In genomic region chr5:141689442-141690105, GRCm38 (mm10) we compare ENCODE assay signal across 20 mouse cellular contexts.
A peak's percentile ranks its signal among the peaks of the same experiment; 100 is the strongest.
DNase-seq lines count a peak whose midpoint lies in the region; ATAC-seq lines count a peak whose summit lies in the region.
"Had no signal": no experiment of that assay in that cellular context is flagged by ENCODE, and none has a peak within 500 bp of the region (broad histone marks: within the 10 kb centered on the region; RNA-seq: fewer than 3 reads in every experiment).

No protein-coding gene starts in this region.

- no peaks in the 10 kb centered on the region for H3K9me3 ChIP-seq in hindbrain, embryonic 16.5 days (ENCODE audit: control insufficient read depth, low read length)
- H3K9me3 ChIP-seq in hindbrain, embryonic 12.5 days (replicated peaks), result peaks cover 8% of the 10 kb centered on the region; the same call in 1 of the 2 replicates
- H3K9me3 ChIP-seq: embryonic facial prominence, embryonic 12.5 days; hindbrain, embryonic 15.5 days; lung, embryonic 15.5 days had no signal

- peak; percentile 27 for DNase-seq in cerebellum, adult 11-12 months
- peak; percentile 66 to 76 for DNase-seq in cerebellum, postnatal 14 days
- peak; percentile 89 for DNase-seq in retina, postnatal 1 day
- no peak for DNase-seq in kidney, postnatal 36 days
- DNase-seq in embryo, embryonic 9.5 days (ENCODE audit: extremely low spot score), result no peak
- DNase-seq: adrenal gland, postnatal 10 days; gastrocnemius, postnatal 36 days; kidney, adult 11 months; lung, postnatal 4 days; right cerebral cortex, adult 18-20 months; thymus, postnatal 14 days had no signal

- no peak for ATAC-seq in cerebellum, adult (ENCODE audit: insufficient number of reproducible peaks, low FRiP score, low TSS enrichment)
- ATAC-seq in hindbrain, embryonic 16.5 days, result peak; percentile 67; the same call in 1 of the 2 replicates
- ATAC-seq in hindbrain, embryonic 12.5 days (ENCODE audit: low FRiP score), result no peak
- ATAC-seq: activated CD4-positive, CD25-positive, alpha-beta regulatory T cell, adult 4 months; forebrain, embryonic 14.5 days had no signal

- 0 out of 2 replicates have a peak overlapping the region, but pooled peaks have one; percentile 11 for H3K27ac ChIP-seq in hindbrain, embryonic 16.5 days (ENCODE audit: low read depth, low read length)
- no peak overlapping the region for H3K27ac ChIP-seq in hindbrain, embryonic 12.5 days
- H3K27ac ChIP-seq: embryonic facial prominence, embryonic 12.5 days; hindbrain, embryonic 15.5 days; liver, embryonic 14.5 days; lung, embryonic 15.5 days had no signal

- no peak overlapping the region for H3K9ac ChIP-seq in hindbrain, embryonic 16.5 days (ENCODE audit: low read depth, low read length)
- H3K9ac ChIP-seq in hindbrain, embryonic 12.5 days, result no peak overlapping the region
- H3K9ac ChIP-seq: embryonic facial prominence, embryonic 12.5 days; hindbrain, embryonic 15.5 days; liver, embryonic 14.5 days; lung, embryonic 15.5 days had no signal

- WGBS in hindbrain, embryonic 16.5 days, result 67% methylated on average over 12 of the region's 12 CpGs
- WGBS in hindbrain, embryonic 12.5 days, result 83% methylated on average over 12 of the region's 12 CpGs

- no peak overlapping the region for H3K4me2 ChIP-seq in hindbrain, embryonic 16.5 days (ENCODE audit: low read length)
- no peak overlapping the region for H3K4me2 ChIP-seq in hindbrain, embryonic 12.5 days (replicated peaks)
- H3K4me2 ChIP-seq: embryonic facial prominence, embryonic 12.5 days; hindbrain, embryonic 15.5 days; lung, embryonic 15.5 days had no signal

- H3K27me3 ChIP-seq in hindbrain, embryonic 16.5 days (replicated peaks; ENCODE audit: control insufficient read depth, insufficient read depth, low read length), result no peaks in the 10 kb centered on the region
- H3K27me3 ChIP-seq in hindbrain, embryonic 12.5 days, result peaks cover 2% of the 10 kb centered on the region; the same call in 1 of the 2 replicates
- H3K27me3 ChIP-seq: embryonic facial prominence, embryonic 12.5 days; hindbrain, embryonic 15.5 days; lung, embryonic 15.5 days had no signal

- H3K4me3 ChIP-seq in hindbrain, embryonic 16.5 days (ENCODE audit: low read length), result no peak overlapping the region
- no peak overlapping the region for H3K4me3 ChIP-seq in hindbrain, embryonic 12.5 days
- H3K4me3 ChIP-seq: embryonic facial prominence, embryonic 12.5 days; hindbrain, embryonic 15.5 days; lung, embryonic 15.5 days had no signal

- H3K36me3 ChIP-seq in hindbrain, embryonic 16.5 days (ENCODE audit: control insufficient read depth, insufficient read depth, low read length), result no peaks in the 10 kb centered on the region
- H3K36me3 ChIP-seq in hindbrain, embryonic 12.5 days, result no peaks in the 10 kb centered on the region
- H3K36me3 ChIP-seq: embryonic facial prominence, embryonic 12.5 days; hindbrain, embryonic 15.5 days; lung, embryonic 15.5 days had no signal

- H3K4me1 ChIP-seq in hindbrain, embryonic 16.5 days (ENCODE audit: control insufficient read depth, insufficient read depth, low read depth, low read length), result no peaks in the 10 kb centered on the region; the same call in 1 of the 2 replicates
- peaks cover 13% of the 10 kb centered on the region for H3K4me1 ChIP-seq in hindbrain, embryonic 12.5 days

Comparison
In these comparisons a context has a peak if more than half of its experiments do, and no peak if none do; other contexts are left out.
1. DNase-seq: peak in cerebellum, adult 11-12 months (single experiment), cerebellum, postnatal 14 days (2 of 2) and retina, postnatal 1 day (single experiment); none in kidney, postnatal 36 days (0 of 2) and embryo, embryonic 9.5 days (single experiment).